Mouse (Mus musculus) heart, embryonic 14.5 days (tissue): ENCODE results near the gene Olfr487. TPM values are rescaled to one million over a fixed set of nuclear protein-coding genes. Genes with fewer than 3 reads are reported as not detected.
"Not testable (repeated sequence)": the region's sequence is repeated elsewhere in the genome, so short reads cannot be mapped to it uniquely, and the experiment has no call there.

ENCODE experiments used
- ATAC-seq: fragments of 200-750 bp; cut with Nextera tagmentation; 2 replicates; pipeline ENCODE4 v1.8.0; 2017; ENCODE audit warnings: low read depth, moderate TSS enrichment; ENCODE audit not compliant: insufficient number of reproducible peaks, insufficient read depth, low FRiP score
- H3K27ac ChIP-seq, 2 experiments: fragments of 200-500 bp in 1 of 2; fragments of 300-500 bp in 1 of 2; sonication (generic) in 1 of 2; replicated peaks in 1 of 2; 2 replicates each; pipeline ENCODE4 v1.5.1; 2012 to 2014; ENCODE audit warnings: low read depth in 2 of 2, low read length in 2 of 2, control low read depth in 1 of 2, mild to moderate bottlenecking in 1 of 2, mixed read lengths in 1 of 2; ENCODE audit not compliant: control insufficient read depth in 1 of 2, insufficient read depth in 1 of 2
- H3K27me3 ChIP-seq: fragments of 300-500 bp; sonication (generic); 2 replicates; pipeline ENCODE4 v1.6.1; 2014; ENCODE audit warnings: mild to moderate bottlenecking, low read length, control low read depth; ENCODE audit not compliant: control insufficient read depth, insufficient read depth
- H3K36me3 ChIP-seq: fragments of 300-500 bp; sonication (generic); 2 replicates; pipeline ENCODE4 v1.6.1; 2014; ENCODE audit warnings: mild to moderate bottlenecking, control low read depth, low read length, mixed read lengths; ENCODE audit not compliant: control insufficient read depth, insufficient read depth
- H3K4me1 ChIP-seq, 2 experiments: fragments of 200-500 bp in 1 of 2; fragments of 300-500 bp in 1 of 2; sonication (generic) in 1 of 2; 2 replicates each; pipeline ENCODE4 v1.6.1; 2012 to 2014; ENCODE audit warnings: low read length in 2 of 2, control low read depth in 1 of 2, mixed read lengths in 1 of 2; ENCODE audit not compliant: control insufficient read depth in 2 of 2, insufficient read depth in 2 of 2
- H3K4me2 ChIP-seq: fragments of 300-500 bp; sonication (generic); 2 replicates; pipeline ENCODE4 v1.6.1; 2014; ENCODE audit warnings: mild to moderate bottlenecking, low read length
- H3K4me3 ChIP-seq, 2 experiments: fragments of 200-500 bp in 1 of 2; fragments of 300-500 bp in 1 of 2; sonication (generic) in 1 of 2; 2 replicates each; pipeline ENCODE4 v1.5.1; 2012 to 2014; ENCODE audit warnings: low read length in 2 of 2, mild to moderate bottlenecking in 2 of 2, control low read depth in 1 of 2, low read depth in 1 of 2, moderate library complexity in 1 of 2; ENCODE audit not compliant: control insufficient read depth in 1 of 2, insufficient read depth in 1 of 2
- H3K9ac ChIP-seq: fragments of 300-500 bp; sonication (generic); 2 replicates; pipeline ENCODE4 v1.6.1; 2014; ENCODE audit warnings: mild to moderate bottlenecking, low read length
- H3K9me3 ChIP-seq: fragments of 300-500 bp; sonication (generic); 2 replicates; pipeline ENCODE4 v1.6.1; 2016; ENCODE audit warnings: low read length, control low read depth; ENCODE audit not compliant: control insufficient read depth
- WGBS: fragments of 180-500 bp; shearing (Covaris S2); extraction: QIAGEN DNeasy Blood & Tissue Kit; methylation state at CpG from one replicate; pipeline ENCODE4 v1.1.7; 2014; 5-methylcytosine and 5-hydroxymethylcytosine counted together
- polyA plus RNA-seq: library from polyadenylated mRNA; unstranded; fragments of >200 nt; fragmentation: Nextera tagmentation; extraction: Ambion mirVana; gene quantifications from 2 replicates; pipeline ENCODE4 v1.2.1, GENCODE M21; 2014

Gene Olfr487
- polyA plus RNA-seq, 1 experiment from 2014 or later = not detected

DNA sequence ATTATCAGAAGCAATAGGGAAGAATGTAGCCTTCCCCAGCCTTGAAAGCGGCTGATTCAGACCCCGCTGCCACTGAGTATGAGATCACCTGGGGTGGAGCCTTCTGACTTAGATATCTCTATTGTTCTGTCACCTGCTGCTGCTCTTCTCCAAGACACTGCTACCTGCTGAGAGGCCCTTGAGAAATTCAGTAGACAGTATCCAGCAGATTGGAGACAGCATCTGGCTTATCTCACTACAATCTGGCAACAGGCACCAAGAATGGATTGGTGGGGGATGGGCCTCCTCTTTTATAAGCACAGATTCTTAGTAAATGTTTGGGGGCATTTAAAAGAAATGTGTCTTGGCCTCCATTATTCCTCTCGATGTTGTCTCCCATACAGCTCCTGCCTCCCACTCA lies 30.0 kb downstream of the Olfr487 start:
- H3K27ac ChIP-seq, H3K9ac ChIP-seq, H3K4me1 ChIP-seq, H3K9me3 ChIP-seq, H3K27me3 ChIP-seq, H3K4me2 ChIP-seq, ATAC-seq, H3K4me3 ChIP-seq, H3K36me3 ChIP-seq: not testable (repeated sequence)
- WGBS = 72% methylated on average over 3 of the region's 3 CpGs

DNA sequence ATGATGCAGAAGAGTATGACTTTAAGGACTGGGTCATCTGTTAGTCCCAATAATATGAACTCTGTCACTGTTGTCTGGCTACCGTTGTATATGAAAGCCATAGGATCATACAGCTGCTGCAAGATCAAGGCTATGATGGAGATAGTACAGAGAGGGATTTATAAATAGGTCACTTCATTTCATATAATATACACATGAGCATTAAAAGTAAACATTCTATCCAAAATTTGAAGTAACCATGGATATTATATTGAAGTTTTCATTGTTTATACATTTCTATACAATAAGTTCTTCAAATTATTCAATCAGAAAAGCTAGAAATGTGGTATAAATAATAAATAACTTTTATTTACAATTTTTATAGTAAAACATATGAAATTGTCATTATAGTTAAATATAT lies 41.8 kb downstream of the Olfr487 start, which contains the start of gene Olfr486:
Olfr486 (minus strand) TSS at position 101 of the 400 bp plus-strand sequence.
- H3K9ac ChIP-seq, H3K36me3 ChIP-seq, H3K27me3 ChIP-seq, H3K9me3 ChIP-seq, H3K4me1 ChIP-seq, ATAC-seq, H3K4me3 ChIP-seq, H3K4me2 ChIP-seq, H3K27ac ChIP-seq: not testable (repeated sequence)
- WGBS = 64% methylated on average over 1 of the region's 1 CpGs

DNA sequence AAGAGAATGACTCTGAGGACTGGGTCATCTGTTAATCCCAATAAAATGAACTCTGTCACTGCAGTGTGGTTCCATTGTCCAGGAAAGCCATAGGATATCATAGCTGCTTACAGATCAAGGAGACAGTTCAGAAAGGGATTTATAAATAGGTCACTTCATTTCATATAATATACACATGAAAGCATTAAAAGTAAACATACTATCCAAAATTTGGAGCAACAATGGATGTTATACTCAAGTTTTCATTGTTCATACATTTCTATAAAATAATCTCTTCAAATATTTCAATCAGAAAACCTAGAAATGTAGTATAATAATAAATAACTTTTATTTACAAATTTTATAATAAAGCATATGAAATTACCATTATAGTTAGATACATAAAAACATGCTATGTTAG lies 54.7 kb downstream of the Olfr487 start, which contains the start of gene Olfr485:
Olfr485 (minus strand) TSS at position 101 of the 400 bp plus-strand sequence.
- no peak within 1 kb of the TSS for H3K27ac ChIP-seq
- no peaks in the 10 kb centered on the region for H3K9me3 ChIP-seq
- H3K4me2 ChIP-seq = no peak within 1 kb of the TSS
- H3K9ac ChIP-seq = no peak within 1 kb of the TSS
- no peak within 1 kb of the TSS for H3K4me3 ChIP-seq
- no peaks in the 10 kb centered on the region for H3K4me1 ChIP-seq
- no peak for ATAC-seq
- no peaks in the 10 kb centered on the region for H3K36me3 ChIP-seq
- H3K27me3 ChIP-seq = no peaks in the 10 kb centered on the region

Other genes starting within 250 kb of the Olfr487 start
- gene Olfr476, start 249.8 kb downstream of the Olfr487 start, polyA plus RNA-seq = not detected in 2 replicates
- not detected in 2 replicates for gene Olfr477, start 227.9 kb downstream of the Olfr487 start, polyA plus RNA-seq
- not detected in 2 replicates for gene Olfr478, start 180.6 kb downstream of the Olfr487 start, polyA plus RNA-seq
- not detected in 2 replicates for gene Olfr479, start 163.9 kb downstream of the Olfr487 start, polyA plus RNA-seq
- not detected in 2 replicates for gene Olfr480, start 147.3 kb downstream of the Olfr487 start, polyA plus RNA-seq
- not detected in 2 replicates for gene Olfr481, start 134.8 kb downstream of the Olfr487 start, polyA plus RNA-seq
- gene Olfr482, start 117.0 kb downstream of the Olfr487 start, polyA plus RNA-seq = 0.09 TPM in 1 of 2 replicates, not detected in the other
- not detected in 2 replicates for gene Olfr483, start 113.8 kb downstream of the Olfr487 start, polyA plus RNA-seq
- gene Olfr484, start 87.2 kb downstream of the Olfr487 start, polyA plus RNA-seq = not detected in 2 replicates
- gene Olfr485, start 54.8 kb downstream of the Olfr487 start, polyA plus RNA-seq = not detected in 2 replicates
- not detected in 2 replicates for gene Olfr486, start 41.9 kb downstream of the Olfr487 start, polyA plus RNA-seq
- not detected in 2 replicates for gene Olfr488, start 43.7 kb upstream of the Olfr487 start, polyA plus RNA-seq
- not detected in 2 replicates for gene Olfr490, start 74.3 kb upstream of the Olfr487 start, polyA plus RNA-seq
- not detected in 2 replicates for gene Olfr491, start 98.8 kb upstream of the Olfr487 start, polyA plus RNA-seq
- not detected in 2 replicates for gene Olfr492, start 109.0 kb upstream of the Olfr487 start, polyA plus RNA-seq
- gene Olfr493, start 132.3 kb upstream of the Olfr487 start, polyA plus RNA-seq = not detected in 2 replicates
- not detected in 2 replicates for gene Olfr494, start 150.7 kb upstream of the Olfr487 start, polyA plus RNA-seq
- not detected in 2 replicates for gene Olfr495, start 178.5 kb upstream of the Olfr487 start, polyA plus RNA-seq
- not detected in 2 replicates for gene Olfr497, start 205.8 kb upstream of the Olfr487 start, polyA plus RNA-seq